Mouse (Mus musculus) limb, embryonic 14.5 days (tissue): ENCODE data around the gene Usp3. TPM values are rescaled to one million over a fixed set of nuclear protein-coding genes. Genes with fewer than 3 reads are reported as not detected.

ENCODE experiments used
- ATAC-seq: fragments of 200-750 bp; cut with Nextera tagmentation; 2 replicates; pipeline ENCODE4 v1.8.0; 2017; ENCODE audit warnings: low read depth, moderate number of reproducible peaks, moderate TSS enrichment; ENCODE audit not compliant: low FRiP score
- DNase-seq: peaks from one replicate; pipeline ENCODE4 v3.0.0-alpha.2; 2015; ENCODE audit warnings: low spot score
- H3K27ac ChIP-seq: fragments of 300-500 bp; sonication (generic); replicated peaks from 2 replicates; pipeline ENCODE4 v1.5.1; 2014; ENCODE audit warnings: low read depth, mild to moderate bottlenecking, low read length, moderate library complexity, mixed read lengths
- H3K27me3 ChIP-seq: fragments of 300-500 bp; sonication (generic); 2 replicates; pipeline ENCODE4 v1.6.1; 2014; ENCODE audit warnings: low read length, mixed read lengths; ENCODE audit not compliant: control insufficient read depth, insufficient read depth
- H3K36me3 ChIP-seq: fragments of 300-500 bp; sonication (generic); 2 replicates; pipeline ENCODE4 v1.6.1; 2014; ENCODE audit warnings: mild to moderate bottlenecking, low read length, moderate library complexity, mixed read lengths; ENCODE audit not compliant: control insufficient read depth, insufficient read depth
- H3K4me1 ChIP-seq: fragments of 300-500 bp; sonication (generic); 2 replicates; pipeline ENCODE4 v1.6.1; 2014; ENCODE audit warnings: antibody characterized with exemption, low read length, mixed read lengths; ENCODE audit not compliant: control insufficient read depth, insufficient read depth
- H3K4me2 ChIP-seq: fragments of 300-500 bp; sonication (generic); replicated peaks from 2 replicates; pipeline ENCODE4 v1.6.1; 2014; ENCODE audit warnings: low read depth, mild to moderate bottlenecking, low read length, moderate library complexity; ENCODE audit not compliant: severe bottlenecking
- H3K4me3 ChIP-seq: fragments of 300-500 bp; sonication (generic); replicated peaks from 2 replicates; pipeline ENCODE4 v1.5.1; 2014; ENCODE audit warnings: low read length
- H3K9ac ChIP-seq: fragments of 300-500 bp; sonication (generic); 2 replicates; pipeline ENCODE4 v1.6.1; 2014; ENCODE audit warnings: mild to moderate bottlenecking, low read depth, low read length, moderate library complexity; ENCODE audit not compliant: severe bottlenecking
- H3K9me3 ChIP-seq: fragments of 300-500 bp; sonication (generic); 2 replicates; pipeline ENCODE4 v1.6.1; 2016; ENCODE audit warnings: low read length; ENCODE audit not compliant: control insufficient read depth
- POLR2A ChIP-seq: fragments of 200-500 bp; IDR thresholded peaks from 2 replicates; pipeline ENCODE4 v1.8.0; 2012; ENCODE audit warnings: inconsistent platforms, mild to moderate bottlenecking, moderate library complexity, borderline replicate concordance; ENCODE audit not compliant: insufficient read depth, insufficient read length; ENCODE audit errors: extremely low read depth
- WGBS: fragments of 180-500 bp; shearing (Covaris S2); extraction: QIAGEN DNeasy Blood & Tissue Kit; methylation state at CpG from one replicate; pipeline ENCODE4 v1.1.7; 2014; 5-methylcytosine and 5-hydroxymethylcytosine counted together
- polyA plus RNA-seq, 2 experiments: library from polyadenylated mRNA; depleted of rRNA in 1 of 2; stranded (reverse) in 1 of 2; unstranded in 1 of 2; fragments of >200 nt; fragmentation: Nextera tagmentation in 1 of 2; extraction: Ambion mirVana in 1 of 2; gene quantifications; 2 replicates each; pipeline versions ENCODE4 v1.2.1 to v1.2.3; 2012 to 2014

Usp3 gene
- polyA plus RNA-seq (2012; rRNA removed) (39.2 and 45.8 TPM in 2 replicates), polyA plus RNA-seq (2014; fragmentation: Nextera tagmentation; extraction: Ambion mirVana) (66.7 and 77.6 TPM in 2 replicates)

DNA sequence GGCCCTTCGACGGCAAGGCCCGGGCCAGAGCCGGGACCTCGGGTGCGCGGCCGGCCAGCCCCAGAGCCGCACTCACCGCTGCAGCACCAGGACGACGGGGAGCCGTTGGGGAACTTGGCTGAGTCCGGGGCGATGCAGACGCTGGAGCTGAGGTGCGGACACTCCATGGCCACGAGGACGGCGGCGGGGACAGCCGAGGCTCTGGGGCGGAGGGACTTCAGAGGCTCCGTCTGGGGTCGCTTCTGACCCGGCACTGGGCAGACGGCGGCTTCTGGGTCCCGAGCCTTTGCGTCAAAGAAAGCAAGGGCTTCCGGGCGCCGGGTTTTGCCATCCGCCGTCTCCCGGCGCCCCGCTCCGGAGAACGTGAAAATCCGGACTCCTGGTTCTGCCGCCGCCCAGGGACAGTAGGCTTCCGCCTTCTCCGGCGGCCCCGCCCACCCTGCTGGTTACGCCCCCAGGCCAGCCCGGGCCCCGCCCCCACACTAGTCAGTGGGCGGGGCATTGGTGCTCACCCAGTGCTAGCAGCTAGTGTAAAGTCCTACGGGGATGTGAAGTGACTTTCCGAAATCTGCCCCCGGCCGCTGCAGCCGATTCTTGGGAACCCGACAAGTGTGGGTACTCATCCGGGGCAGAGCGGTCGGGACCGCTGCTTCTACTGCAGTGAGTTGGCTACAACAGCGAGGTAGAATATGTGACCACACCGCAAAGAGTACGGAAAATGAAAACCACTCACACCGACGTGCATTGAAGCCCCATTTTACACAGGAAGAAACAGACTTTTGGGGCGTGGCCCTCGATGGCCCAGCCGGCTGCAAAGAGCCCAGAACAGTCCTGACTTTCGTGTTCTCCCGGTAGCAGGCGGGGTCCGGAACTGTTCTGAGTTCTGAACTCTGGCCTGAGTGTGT is at the start of gene Usp3:
Gene Usp3 (minus strand): TSS at position 435 of the 905 bp plus-strand sequence.
- no peaks in the 10 kb centered on the region for H3K36me3 ChIP-seq
- ATAC-seq = peak; percentile 91
- DNase-seq = peak; percentile 95
- H3K4me3 ChIP-seq = peak within 1 kb of the TSS; percentile 93
- H3K9me3 ChIP-seq = no peaks in the 10 kb centered on the region
- WGBS = 1% methylated on average over 49 of the region's 73 CpGs
- peak within 1 kb of the TSS; percentile 99 for H3K9ac ChIP-seq
- peaks cover 48% of the 10 kb centered on the region for H3K4me1 ChIP-seq
- H3K4me2 ChIP-seq = peak within 1 kb of the TSS; percentile 74
- TF ChIP-seq POLR2A = peak; percentile 81; the same call in 1 of the 2 replicates
- H3K27me3 ChIP-seq = no peaks in the 10 kb centered on the region
- H3K27ac ChIP-seq = peak within 1 kb of the TSS; percentile 92

GRCm38 (mm10) chr9:66640491-66640890 is 47.5 kb upstream of the Usp3 start:
- Histone ChIP-seq H3K4me1 (no peaks in the 10 kb centered on the region), H3K9ac (no peak overlapping the region), H3K9me3 (no peaks in the 10 kb centered on the region), H3K36me3 (no peaks in the 10 kb centered on the region), H3K27me3 (no peaks in the 10 kb centered on the region), H3K27ac (no peak overlapping the region), H3K4me2 (no peak overlapping the region), H3K4me3 (no peak overlapping the region)
- DNase-seq (no peak), ATAC-seq (no peak)
- TF ChIP-seq POLR2A = no peak
- WGBS = 73% methylated on average over 7 of the region's 7 CpGs

DNA sequence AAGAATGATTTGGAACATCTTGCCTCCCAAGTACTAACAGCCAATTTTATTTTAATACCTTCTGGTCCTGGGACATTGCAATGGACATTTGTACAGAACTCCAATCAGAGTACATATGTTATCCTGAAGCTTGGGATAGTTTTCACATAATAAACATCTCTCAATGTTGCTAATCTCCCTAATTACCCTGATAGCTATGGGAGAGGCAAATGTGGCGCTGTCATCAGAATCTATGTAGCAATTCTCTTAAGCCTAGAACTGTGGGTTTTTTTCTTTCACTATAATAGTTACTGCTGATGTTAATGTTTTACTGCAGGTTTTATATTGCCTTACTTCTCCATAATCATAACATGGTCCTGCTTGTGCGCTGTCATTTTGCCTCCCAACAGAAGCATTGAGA is 46.7 kb upstream of the Usp3 start:
- no peaks in the 10 kb centered on the region for H3K27me3 ChIP-seq
- no peaks in the 10 kb centered on the region for H3K9me3 ChIP-seq
- WGBS = 76% methylated on average over 2 of the region's 2 CpGs
- no peak for TF ChIP-seq POLR2A
- H3K27ac ChIP-seq = no peak overlapping the region
- no peaks in the 10 kb centered on the region for H3K4me1 ChIP-seq
- H3K4me3 ChIP-seq = no peak overlapping the region
- no peak for DNase-seq
- H3K4me2 ChIP-seq = no peak overlapping the region
- H3K36me3 ChIP-seq = no peaks in the 10 kb centered on the region
- no peak for ATAC-seq
- H3K9ac ChIP-seq = no peak overlapping the region

- no peak overlapping the region for H3K4me2 ChIP-seq
These were observed 39.5 kb upstream of the Usp3 start for GRCm38 (mm10) chr9:66632441-66632840.

DNA sequence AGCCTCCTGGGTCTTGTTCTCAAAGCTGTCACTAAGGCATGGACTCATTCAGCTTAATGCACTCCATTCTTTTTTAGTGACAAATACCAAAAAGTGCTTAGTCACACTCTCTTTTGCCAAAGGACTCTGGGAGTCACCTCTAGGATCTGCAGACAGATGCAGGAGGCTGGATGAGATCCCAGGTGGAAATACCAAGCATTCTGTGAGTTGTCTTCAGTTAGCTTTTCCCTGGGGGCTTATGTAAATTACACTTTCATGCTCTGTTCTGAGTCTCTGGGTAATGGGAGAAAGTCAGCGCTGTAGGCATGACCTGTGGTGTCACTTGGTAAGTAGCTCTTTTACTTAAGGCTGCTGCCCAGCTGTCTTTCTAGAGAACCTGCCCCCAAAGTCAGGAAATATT is 38.0 kb upstream of the Usp3 start:
- WGBS = 10% methylated on average over 1 of the region's 1 CpGs
- no peak for TF ChIP-seq POLR2A
- no peaks in the 10 kb centered on the region for H3K9me3 ChIP-seq
- no peak overlapping the region for H3K27ac ChIP-seq
- H3K36me3 ChIP-seq = no peaks in the 10 kb centered on the region
- no peak overlapping the region for H3K4me2 ChIP-seq
- no peaks in the 10 kb centered on the region for H3K27me3 ChIP-seq
- H3K4me1 ChIP-seq = peaks cover 4% of the 10 kb centered on the region; the same call in 1 of the 2 replicates
- no peak overlapping the region for H3K9ac ChIP-seq
- ATAC-seq (no peak), DNase-seq (no peak)
- H3K4me3 ChIP-seq = no peak overlapping the region

More at GRCm38 (mm10) chr9:66632441-66632840, 39.5 kb upstream of the Usp3 start:
- Histone ChIP-seq H3K27me3 (no peaks in the 10 kb centered on the region), H3K36me3 (no peaks in the 10 kb centered on the region), H3K4me3 (no peak overlapping the region), H3K27ac (no peak overlapping the region), H3K9me3 (no peaks in the 10 kb centered on the region), H3K4me1 (peaks cover 4% of the 10 kb centered on the region; the same call in 1 of the 2 replicates), H3K9ac (no peak overlapping the region)
- TF ChIP-seq POLR2A = no peak
- no peak for ATAC-seq
- 50% methylated on average over 1 of the region's 1 CpGs for WGBS
- no peak for DNase-seq
